In the genomic region with DNA sequence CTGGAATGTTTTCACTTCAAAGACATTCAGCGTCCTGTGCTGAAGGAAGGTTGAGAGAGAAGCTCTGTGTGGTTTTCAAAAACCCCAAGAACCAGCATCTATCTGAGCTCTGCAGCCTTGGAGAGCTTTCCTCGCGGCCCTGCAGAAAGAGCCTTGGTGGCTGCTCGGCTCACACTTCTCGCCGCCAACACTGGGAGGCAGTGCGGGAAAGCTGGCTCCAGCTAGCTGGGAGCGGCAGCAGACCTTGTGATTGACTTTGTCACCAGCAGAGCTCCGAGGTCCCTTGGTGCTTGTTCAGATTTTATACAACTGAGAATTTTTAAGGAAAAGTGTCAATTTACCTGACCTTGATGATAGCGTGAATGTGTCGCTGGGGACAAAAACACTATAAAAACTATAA, we compare ENCODE assay signal across 7 mouse cellular contexts.
DNase-seq lines count a peak whose midpoint lies in the region; ATAC-seq and TF ChIP-seq lines count a peak whose summit lies in the region.

No protein-coding gene starts in this region.

- TF ChIP-seq CTCF in kidney, adult 2 months (conservative IDR thresholded peaks at IDR 0.05; ENCODE audit: insufficient read depth, insufficient read length, low read depth, low read length), result no peak; the same call in 1 of the 2 replicates

- 0 out of 2 replicates have a peak, but pooled peaks cover 14% of the 10 kb centered on the region for H3K27me3 ChIP-seq in forebrain, embryonic 14.5 days (replicated peaks; ENCODE audit: control insufficient read depth, insufficient read depth, low read length)
- H3K27me3 ChIP-seq in kidney, adult 2 months (replicated peaks; ENCODE audit: control insufficient read depth, insufficient read depth, low read length), result no peaks in the 10 kb centered on the region; the same call in 1 of the 2 replicates

- intact Hi-C loops in left cerebral cortex, postnatal 4 days (cut with DNase I), result loop anchor here (10.0 kb wide), 1 partner anchor 299 kb away; a partner anchor contains a TSS

- DNase-seq in adrenal gland, adult 18-20 months (ENCODE audit: low spot score in 2 of 2), result peak; percentile 2 to 25
- DNase-seq in cerebellum, adult 11-12 months, result peak; percentile 11
- peak; percentile 72 for DNase-seq in forebrain, embryonic 14.5 days (ENCODE audit: low spot score)
- peak; percentile 28 for DNase-seq in kidney, adult 2 months
- peak; percentile 67 for DNase-seq in left cerebral cortex, postnatal 4 days
- peak; percentile 66 for DNase-seq in neural tube, embryonic 10.5 days (ENCODE audit: extremely low spot score, low spot score)
- DNase-seq in urinary bladder, postnatal 4 days (ENCODE audit: low spot score in 2 of 2), result peak; percentile 38 to 67

- H3K4me1 ChIP-seq in forebrain, embryonic 14.5 days (ENCODE audit: control insufficient read depth, insufficient read depth, low read length), result no peaks in the 10 kb centered on the region
- no peaks in the 10 kb centered on the region for H3K4me1 ChIP-seq in kidney, adult 2 months (ENCODE audit: control insufficient read depth, insufficient read depth, low read length)

- peak; percentile 67; the same call in 1 of the 2 replicates for ATAC-seq in forebrain, embryonic 14.5 days

- H3K36me3 ChIP-seq in forebrain, embryonic 14.5 days (ENCODE audit: control insufficient read depth, insufficient read depth, low read length), result no peaks in the 10 kb centered on the region
- H3K36me3 ChIP-seq in kidney, adult 2 months (ENCODE audit: control insufficient read depth, insufficient read depth, low read length), result no peaks in the 10 kb centered on the region

- no peak overlapping the region for H3K27ac ChIP-seq in forebrain, embryonic 14.5 days (ENCODE audit: low read depth, low read length)
- H3K27ac ChIP-seq in kidney, adult 2 months (ENCODE audit: insufficient read depth, low read depth, low read length), result no peak overlapping the region

- H3K4me3 ChIP-seq in forebrain, embryonic 14.5 days (ENCODE audit: low read depth, low read length), result no peak overlapping the region
- no peak overlapping the region for H3K4me3 ChIP-seq in kidney, adult 2 months (ENCODE audit: insufficient read depth, low read depth, low read length)

- no peaks in the 10 kb centered on the region for H3K9me3 ChIP-seq in forebrain, embryonic 14.5 days (replicated peaks; ENCODE audit: control insufficient read depth, low read length)

- H3K4me2 ChIP-seq in forebrain, embryonic 14.5 days (ENCODE audit: low read length), result no peak overlapping the region

- TF ChIP-seq POLR2A in kidney, adult 2 months (IDR thresholded peaks at IDR 0.05; ENCODE audit: low read depth, low read length), result no peak

- H3K9ac ChIP-seq in forebrain, embryonic 14.5 days (ENCODE audit: low read length), result no peak overlapping the region

- 12% methylated on average over 11 of the region's 11 CpGs for WGBS in forebrain, embryonic 14.5 days
- WGBS in kidney, adult 2 months, result 6% methylated on average over 11 of the region's 11 CpGs

Comparison
In these comparisons a context has a peak if more than half of its experiments do, and no peak if none do; other contexts are left out.
1. DNase-seq: peak in every context shown above with its lines; median percentile 72 in forebrain, embryonic 14.5 days; 67 in left cerebral cortex, postnatal 4 days; 66 in neural tube, embryonic 10.5 days; 52 in urinary bladder, postnatal 4 days; 28 in kidney, adult 2 months; 14 in adrenal gland, adult 18-20 months; 11 in cerebellum, adult 11-12 months.